10 mouse cellular contexts compared by ENCODE assay signal in the genomic region with DNA sequence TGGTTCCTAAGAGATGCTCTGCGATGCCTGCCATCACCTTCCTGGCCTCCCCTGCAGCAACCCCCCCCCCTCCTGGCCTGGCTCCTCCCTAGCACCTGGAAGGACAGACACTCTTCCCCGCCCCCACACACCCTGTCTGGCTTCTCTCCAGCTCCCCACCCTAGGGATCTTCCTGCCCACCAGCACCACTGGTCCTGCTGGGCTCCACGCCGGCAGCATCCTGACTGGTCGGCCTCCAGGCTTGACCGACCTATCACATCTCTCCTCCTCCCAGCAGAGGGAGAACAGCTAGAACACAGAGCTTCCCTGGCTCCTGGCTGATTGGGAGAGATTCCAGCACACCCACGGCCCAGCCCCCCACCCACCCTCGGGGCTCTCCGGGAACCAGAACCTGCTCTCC. TPM values are rescaled to one million over a fixed set of nuclear protein-coding genes. Genes with fewer than 3 reads are reported as not detected.
DNase-seq lines count a peak whose midpoint lies in the region; ATAC-seq lines count a peak whose summit lies in the region.
"Had no signal": no experiment of that assay in that cellular context is flagged by ENCODE, and none has a peak within 500 bp of the region (broad histone marks: within the 10 kb centered on the region; RNA-seq: fewer than 3 reads in every experiment).

No protein-coding gene starts in this region.

- WGBS in midbrain, embryonic 10.5 days: 8% methylated on average over 9 of the region's 9 CpGs
- 5% methylated on average over 9 of the region's 9 CpGs for WGBS in kidney, embryonic 16.5 days

- no peak for ATAC-seq in kidney, embryonic 16.5 days (ENCODE audit: low FRiP score, low TSS enrichment)

- H3K4me3 ChIP-seq in midbrain, embryonic 10.5 days: peak overlapping the region; percentile 24; the same call in 1 of the 2 replicates
- H3K4me3 ChIP-seq in kidney, embryonic 16.5 days (ENCODE audit: low read length): no peak overlapping the region
- H3K4me3 ChIP-seq: megakaryocyte, embryonic 14.5 days had no signal

- H3K27me3 ChIP-seq in midbrain, embryonic 10.5 days (ENCODE audit: low read depth, poor library complexity, severe bottlenecking): peaks cover 55% of the 10 kb centered on the region
- H3K27me3 ChIP-seq in kidney, embryonic 16.5 days (ENCODE audit: insufficient read depth, low read length): no peaks in the 10 kb centered on the region

- no peak overlapping the region for H3K4me2 ChIP-seq in kidney, embryonic 16.5 days (replicated peaks; ENCODE audit: low read depth, low read length)

- peak overlapping the region; percentile 78 for H3K27ac ChIP-seq in midbrain, embryonic 10.5 days (replicated peaks)
- no peak overlapping the region for H3K27ac ChIP-seq in kidney, embryonic 16.5 days (ENCODE audit: low read length)

- peak; percentile 11 to 33 for DNase-seq in thymus, postnatal 36 days
- DNase-seq in thymus, postnatal 0 days (ENCODE audit: low spot score): no peak
- peak; percentile 63 to 79 for DNase-seq in frontal cortex, postnatal 10 days (ENCODE audit: low spot score in 2 of 2)
- peak; percentile 47 for DNase-seq in midbrain, embryonic 10.5 days (ENCODE audit: low spot score)
- DNase-seq in Muller cell, postnatal 12 days (ENCODE audit: inconsistent ontology term): no peak
- DNase-seq in gastrocnemius, adult 8-10 months (ENCODE audit: low spot score in 2 of 2): no peak
- no peak for DNase-seq in spleen, postnatal 10 days (ENCODE audit: low spot score in 2 of 2)

- H3K4me1 ChIP-seq in midbrain, embryonic 10.5 days: peaks cover 85% of the 10 kb centered on the region
- H3K4me1 ChIP-seq in kidney, embryonic 16.5 days (ENCODE audit: insufficient read depth, low read length): peaks cover 24% of the 10 kb centered on the region

- H3K9ac ChIP-seq in kidney, embryonic 16.5 days (replicated peaks; ENCODE audit: low read length): no peak overlapping the region

- no peaks in the 10 kb centered on the region for H3K9me3 ChIP-seq in midbrain, embryonic 10.5 days (replicated peaks)
- H3K9me3 ChIP-seq in kidney, embryonic 16.5 days (ENCODE audit: low read length): no peaks in the 10 kb centered on the region
- H3K9me3 ChIP-seq: megakaryocyte, embryonic 14.5 days had no signal

- no peaks in the 10 kb centered on the region for H3K36me3 ChIP-seq in midbrain, embryonic 10.5 days
- H3K36me3 ChIP-seq in kidney, embryonic 16.5 days (ENCODE audit: insufficient read depth, low read length): no peaks in the 10 kb centered on the region

RNA-seq across cellular contexts. Expression of a gene that starts 34.5 kb away (rescaled TPM):
- 0.91 and 1.3 TPM in 2 replicates for polyA plus RNA-seq in thymus, postnatal 0 days (2015; fragmentation: Nextera tagmentation; extraction: Ambion mirVana)
- 0.23 and 0.26 TPM in 2 replicates for polyA plus RNA-seq in midbrain, embryonic 10.5 days (2016; fragmentation: Nextera tagmentation; extraction: Ambion mirVana)
- polyA plus RNA-seq in kidney, embryonic 16.5 days (2015; fragmentation: Nextera tagmentation; extraction: Ambion mirVana): 0.03 and 0.07 TPM in 2 replicates
- under 1 TPM in 3 of 4 experiments, not detected in 1; 0.05 to 0.11 (median 0.07) TPM for total RNA-seq in gastrocnemius, adult 8-10 months (2022)
- polyA plus RNA-seq: heart, embryonic 14.5 days had no signal

Comparison
In these comparisons a context has a peak if more than half of its experiments do, and no peak if none do; other contexts are left out.
1. DNase-seq: peak in thymus, postnatal 36 days (2 of 2), frontal cortex, postnatal 10 days (2 of 2) and midbrain, embryonic 10.5 days (single experiment); none in thymus, postnatal 0 days (single experiment), Muller cell, postnatal 12 days (single experiment), gastrocnemius, adult 8-10 months (0 of 2) and spleen, postnatal 10 days (0 of 2).